Mouse (Mus musculus): Measurements from ENCODE around the gene Olfr1348.
"Not testable (repeated sequence)": the region's sequence is repeated elsewhere in the genome, so short reads cannot be mapped to it uniquely, and the experiment has no call there.

The Olfr1348 gene

DNA sequence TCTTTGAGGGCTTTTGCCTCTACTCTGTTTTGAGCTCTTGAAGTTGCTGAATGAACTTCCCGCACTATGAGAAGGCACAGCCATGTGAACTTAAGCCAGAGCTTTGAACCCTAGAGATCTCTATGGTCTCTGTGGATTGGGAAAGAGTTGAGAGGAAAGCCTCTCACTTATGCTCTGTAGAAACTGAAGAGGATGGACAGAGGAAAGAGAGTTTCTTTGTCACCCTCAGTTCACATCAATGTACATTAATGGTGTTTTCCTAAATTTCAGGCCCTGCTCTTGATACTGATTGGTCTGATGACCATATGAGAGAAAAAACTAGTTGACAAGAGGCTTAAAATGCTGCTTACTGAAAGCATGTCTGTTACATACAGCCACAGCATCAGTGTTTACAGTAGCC is at the start of gene Olfr1348:
Olfr1348 (minus strand) TSS at position 101 of the 400 bp plus-strand sequence.
- no peak for DNase-seq

DNA sequence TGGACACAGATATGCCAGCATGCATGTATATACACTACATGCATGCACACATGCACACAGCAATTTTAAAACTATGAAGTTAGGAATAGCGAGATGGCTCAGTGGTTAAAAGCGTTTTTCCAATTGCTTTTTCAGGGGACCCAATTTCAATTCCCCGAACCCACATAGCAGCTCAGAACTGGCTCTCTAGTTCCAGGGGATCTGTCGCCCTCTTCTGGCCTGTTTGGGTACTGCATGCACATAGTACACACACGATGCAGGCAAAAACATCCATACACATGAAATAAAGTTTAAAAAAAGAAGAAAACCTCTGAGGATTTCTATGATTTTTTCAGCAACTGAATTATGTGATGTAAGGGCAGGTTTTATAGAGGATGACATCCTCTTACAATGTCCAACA is 17.6 kb upstream of the Olfr1348 start:
- DNase-seq = no peak

DNA sequence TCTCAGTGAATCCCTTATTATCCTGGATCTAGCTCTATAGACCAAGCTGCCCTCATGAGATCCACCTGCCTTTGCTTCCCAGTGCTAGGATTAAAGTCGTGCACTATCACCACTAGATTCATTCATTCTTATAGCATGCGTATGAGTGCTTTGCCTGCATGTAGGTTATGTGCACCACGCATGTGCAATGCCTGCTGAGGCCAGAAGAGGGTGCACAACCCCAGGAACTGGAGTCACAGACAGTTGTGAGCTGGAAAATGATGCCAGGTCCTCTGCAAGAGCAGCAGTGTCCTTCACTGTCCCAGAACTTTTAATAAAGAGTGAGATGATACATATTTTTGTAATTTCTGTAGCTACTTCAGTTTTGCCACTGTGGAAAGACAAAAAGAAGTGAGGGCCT is 16.5 kb upstream of the Olfr1348 start:
- no peak for DNase-seq

DNA sequence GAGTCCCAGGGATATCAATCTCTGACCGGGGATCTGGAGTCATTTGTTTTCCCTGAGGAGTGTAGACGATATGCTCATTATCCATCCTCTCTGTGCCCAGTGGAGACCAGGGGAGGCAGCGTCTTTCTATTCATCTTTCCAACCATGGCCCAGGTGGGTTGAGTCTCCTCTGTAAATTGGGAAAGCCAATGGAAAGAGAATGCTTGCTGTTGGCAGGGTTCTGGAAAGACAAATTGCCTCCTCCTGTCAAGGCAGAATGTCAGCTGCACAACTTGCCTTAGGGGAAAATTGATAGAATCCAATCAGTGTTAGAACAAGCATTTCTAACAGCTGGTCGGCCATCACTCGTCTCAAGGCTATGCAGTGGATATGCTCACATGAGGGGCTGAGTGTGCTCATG is 14.3 kb upstream of the Olfr1348 start, which contains the start of gene Olfr1349:
Olfr1349 (minus strand) TSS at position 101 of the 400 bp plus-strand sequence.
- DNase-seq = no peak

DNA sequence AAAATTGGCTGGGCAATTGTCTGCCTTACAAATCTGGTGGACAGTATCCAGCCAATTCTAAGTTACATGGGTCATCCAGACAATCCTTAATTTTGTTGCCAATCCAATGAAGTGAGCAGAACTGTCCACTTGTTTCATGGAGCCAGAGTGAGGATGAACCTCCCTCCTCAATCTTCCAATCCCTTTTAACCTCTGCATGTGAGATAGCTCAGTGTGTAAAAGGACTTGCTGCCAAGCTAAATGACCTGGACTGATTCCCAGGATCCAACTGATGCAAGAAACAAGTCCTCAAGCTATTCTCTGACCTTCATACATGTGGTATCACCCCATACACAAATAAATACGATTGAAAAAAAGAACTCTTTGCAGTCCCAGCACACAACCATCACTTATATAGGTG is 13.1 kb upstream of the Olfr1348 start:
- DNase-seq = no peak

DNA sequence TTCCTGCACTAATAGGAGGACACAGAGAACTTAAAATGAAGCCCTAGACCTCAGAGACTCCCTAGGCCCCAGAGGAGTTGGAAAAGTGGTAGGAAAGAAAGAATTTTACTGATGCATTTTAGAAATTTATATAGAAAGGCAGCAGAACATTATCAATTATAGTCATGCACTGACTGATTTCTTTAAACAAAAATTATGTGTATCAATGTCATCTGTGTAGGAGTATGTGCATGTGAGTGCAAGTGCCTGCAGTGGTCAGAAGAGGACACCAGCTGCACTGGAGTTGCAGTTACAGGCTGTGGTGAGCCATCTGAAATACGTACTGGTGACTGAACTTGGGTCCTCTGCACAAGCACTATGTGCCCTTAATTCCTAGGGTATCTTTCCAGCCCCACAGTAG is 8.9 kb downstream of the Olfr1348 start, which contains the start of gene Olfr1347:
Olfr1347 (minus strand) TSS at position 101 of the 400 bp plus-strand sequence.
- DNase-seq = no peak

DNA sequence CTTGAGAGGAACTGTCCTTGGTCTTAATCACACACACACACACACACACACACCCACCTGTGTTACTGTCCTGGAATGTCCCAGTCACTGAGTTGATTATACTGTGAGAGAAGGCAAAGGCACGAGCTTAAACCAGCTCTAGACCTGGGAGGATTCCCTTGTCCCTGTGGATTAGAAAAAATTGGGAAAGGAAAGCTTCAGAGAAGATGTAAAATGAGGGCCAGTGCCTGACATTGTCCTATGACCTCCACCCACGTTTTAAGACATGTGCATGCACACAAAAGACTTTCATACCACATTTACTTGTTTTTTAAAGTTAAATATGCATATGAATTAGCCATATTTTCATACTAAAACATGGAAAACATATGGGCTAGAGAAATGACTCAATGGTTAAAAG is 21.7 kb downstream of the Olfr1348 start, which contains the start of gene Olfr5:
Olfr5 (minus strand) TSS at position 101 of the 400 bp plus-strand sequence.
- no peak for DNase-seq

DNA sequence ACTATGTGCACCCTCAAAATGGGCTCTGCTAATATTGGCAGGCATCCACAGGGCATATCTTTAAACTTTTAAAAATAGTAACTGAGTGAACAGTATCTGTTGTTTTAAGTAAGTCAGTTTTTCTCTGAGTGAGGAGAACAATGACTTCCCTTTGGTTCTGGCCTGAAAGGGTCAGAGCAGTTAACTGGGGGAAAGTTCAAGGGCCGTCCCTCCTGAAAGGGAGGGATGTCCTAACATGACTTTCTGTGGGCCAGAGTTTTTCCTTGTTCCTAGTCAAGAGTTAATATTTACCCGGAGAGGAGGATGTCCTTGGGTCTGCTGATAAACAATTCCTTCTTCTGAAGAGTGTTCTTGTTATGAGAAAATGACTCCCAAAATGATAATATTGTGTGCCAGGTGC is 30.9 kb downstream of the Olfr1348 start:
- not testable (repeated sequence) for DNase-seq

DNA sequence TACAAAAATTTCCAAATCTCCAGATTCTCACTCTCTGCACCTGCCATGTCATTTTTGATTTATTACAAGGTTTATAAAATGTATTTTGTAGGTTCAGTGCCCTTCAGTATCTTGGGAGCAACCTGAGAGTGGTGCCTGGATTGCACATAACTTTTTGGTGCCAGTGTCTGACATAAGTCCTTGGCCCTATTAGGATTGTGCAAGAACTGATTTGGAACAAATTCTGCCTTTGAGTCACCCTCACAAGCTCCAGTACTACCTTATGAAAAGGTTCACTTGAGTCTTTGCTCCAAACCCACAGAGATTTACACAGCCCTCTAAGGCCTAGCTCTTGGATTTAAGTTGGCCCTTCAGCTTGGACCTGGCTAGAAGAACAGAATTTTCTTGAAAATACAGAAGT is 41.6 kb downstream of the Olfr1348 start, which contains the start of gene Olfr1346:
Olfr1346 (plus strand) TSS at position 151 of the 400 bp plus-strand sequence.
- DNase-seq = no peak

DNA sequence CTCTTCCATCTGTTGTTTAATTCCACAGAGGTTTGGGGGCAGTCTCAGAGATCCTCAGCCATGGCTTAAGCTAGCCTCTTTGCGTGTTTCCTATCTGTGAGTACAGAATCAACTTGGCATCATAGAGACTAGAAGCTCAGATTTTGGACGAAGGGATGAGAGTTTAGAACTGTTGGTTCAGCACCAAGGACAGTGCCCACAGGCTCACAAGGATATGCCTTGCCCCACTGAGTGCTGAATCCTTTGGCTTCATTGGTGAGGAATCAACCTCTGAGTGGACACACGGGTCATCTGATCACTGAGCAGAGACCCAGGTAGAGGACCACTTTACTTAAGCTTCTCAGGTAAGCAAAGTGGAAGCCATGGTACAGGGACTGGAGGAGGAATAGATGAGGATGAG is 52.1 kb downstream of the Olfr1348 start:
- DNase-seq = no peak

DNA sequence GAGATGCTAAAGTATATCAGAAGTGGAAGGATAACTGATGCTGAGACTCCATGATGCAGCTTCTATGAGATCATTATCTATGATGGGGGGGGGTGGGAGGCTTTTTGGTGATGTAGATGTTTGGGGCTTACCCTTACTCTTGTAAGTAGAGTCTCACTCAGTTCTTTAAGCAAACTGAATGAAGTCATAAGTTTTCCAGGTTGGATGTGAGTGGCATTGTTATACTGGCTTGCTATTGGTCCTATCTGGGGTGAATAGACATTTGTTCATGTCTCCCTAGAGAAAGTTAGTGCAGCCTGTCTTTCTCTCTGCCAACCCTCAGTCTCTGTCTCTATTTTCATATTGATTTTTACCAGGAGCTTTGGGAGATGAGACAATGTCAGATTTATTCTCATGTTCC is 52.7 kb downstream of the Olfr1348 start, which contains the start of gene Olfr1336:
Olfr1336 (plus strand) TSS at position 301 of the 400 bp plus-strand sequence.
- DNase-seq = no peak

Measured in lung, postnatal 14 days (tissue).